26 mouse cellular contexts compared by ENCODE assay signal in the genomic region with DNA sequence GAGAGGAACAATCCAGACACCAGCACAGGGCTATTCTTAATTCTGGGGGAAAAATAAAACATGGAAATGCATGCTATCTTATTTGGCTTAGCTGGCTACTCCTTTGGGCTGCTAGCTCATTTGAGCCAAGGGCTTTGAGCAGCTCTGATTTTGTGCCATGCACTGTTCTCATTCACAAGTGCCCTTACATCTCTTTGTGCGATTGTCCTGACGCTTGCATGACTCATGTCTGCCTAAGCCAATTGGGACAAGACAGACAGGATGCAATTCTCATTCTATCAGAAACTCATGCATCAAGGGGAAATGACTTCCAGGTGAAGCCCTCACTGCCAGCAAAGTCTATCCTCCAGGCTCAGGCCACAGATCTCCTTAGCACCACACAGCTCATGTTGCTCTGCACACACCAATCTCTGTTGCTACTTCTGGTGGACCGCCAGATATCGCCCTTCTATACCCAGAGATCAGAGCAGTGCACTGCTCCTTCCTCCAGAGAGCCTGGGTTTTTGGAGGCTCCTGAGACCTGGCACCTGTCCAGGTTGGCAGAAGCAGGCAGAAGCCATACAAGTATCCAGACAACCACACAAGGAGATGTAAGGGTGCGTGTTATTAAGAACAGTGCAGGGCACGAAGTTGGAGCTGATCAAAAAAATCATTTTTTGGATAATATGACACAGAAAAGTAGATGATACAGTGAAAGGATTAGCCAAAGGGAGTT. TPM values are rescaled to one million over a fixed set of nuclear protein-coding genes. Genes with fewer than 3 reads are reported as not detected.
DNase-seq lines count a peak whose midpoint lies in the region; ATAC-seq lines count a peak whose summit lies in the region.
"Had no signal": no experiment of that assay in that cellular context is flagged by ENCODE, and none has a peak within 500 bp of the region (broad histone marks: within the 10 kb centered on the region; RNA-seq: fewer than 3 reads in every experiment).

No protein-coding gene starts in this region.

- H3K36me3 ChIP-seq in forebrain, embryonic 13.5 days (ENCODE audit: poor library complexity, severe bottlenecking): no peaks in the 10 kb centered on the region
- no peaks in the 10 kb centered on the region for H3K36me3 ChIP-seq in forebrain, embryonic 15.5 days
- no peaks in the 10 kb centered on the region for H3K36me3 ChIP-seq in hindbrain, embryonic 16.5 days (ENCODE audit: control insufficient read depth, insufficient read depth, low read length)
- H3K36me3 ChIP-seq in hindbrain, embryonic 11.5 days (ENCODE audit: control insufficient read depth, insufficient read depth, low read length): no peaks in the 10 kb centered on the region
- H3K36me3 ChIP-seq: embryonic facial prominence, embryonic 15.5 days; heart, embryonic 15.5 days; intestine, embryonic 15.5 days; liver, embryonic 15.5 days; neural tube, embryonic 13.5 days had no signal

- WGBS in forebrain, embryonic 13.5 days: 78% methylated on average over 6 of the region's 6 CpGs
- 75% methylated on average over 6 of the region's 6 CpGs for WGBS in forebrain, embryonic 15.5 days
- 77% methylated on average over 6 of the region's 6 CpGs for WGBS in hindbrain, embryonic 16.5 days
- 89% methylated on average over 6 of the region's 6 CpGs for WGBS in hindbrain, embryonic 11.5 days

- H3K9me3 ChIP-seq in forebrain, embryonic 13.5 days (replicated peaks): no peaks in the 10 kb centered on the region
- H3K9me3 ChIP-seq in forebrain, embryonic 15.5 days: no peaks in the 10 kb centered on the region
- H3K9me3 ChIP-seq in hindbrain, embryonic 16.5 days (ENCODE audit: control insufficient read depth, low read length): no peaks in the 10 kb centered on the region
- no peaks in the 10 kb centered on the region for H3K9me3 ChIP-seq in hindbrain, embryonic 11.5 days (ENCODE audit: control insufficient read depth, low read length)
- H3K9me3 ChIP-seq: embryonic facial prominence, embryonic 15.5 days; heart, embryonic 15.5 days; intestine, embryonic 15.5 days; liver, embryonic 15.5 days; neural tube, embryonic 13.5 days had no signal

- H3K4me3 ChIP-seq in forebrain, embryonic 13.5 days: no peak overlapping the region
- no peak overlapping the region for H3K4me3 ChIP-seq in forebrain, embryonic 15.5 days
- no peak overlapping the region for H3K4me3 ChIP-seq in hindbrain, embryonic 16.5 days (ENCODE audit: low read length)
- H3K4me3 ChIP-seq in hindbrain, embryonic 11.5 days (ENCODE audit: low read depth, low read length): no peak overlapping the region
- H3K4me3 ChIP-seq: embryonic facial prominence, embryonic 15.5 days; heart, embryonic 15.5 days; intestine, embryonic 15.5 days; liver, embryonic 15.5 days; neural tube, embryonic 13.5 days had no signal

- ATAC-seq in forebrain, embryonic 13.5 days: 0 out of 2 replicates have a peak, but pooled peaks have one; percentile 48
- ATAC-seq in forebrain, embryonic 15.5 days (replicated peaks): no peak
- 0 out of 2 replicates have a peak, but pooled peaks have one; percentile 27 for ATAC-seq in hindbrain, embryonic 16.5 days
- ATAC-seq in hindbrain, embryonic 11.5 days (ENCODE audit: low FRiP score): no peak
- ATAC-seq: intestine, embryonic 15.5 days; Patski had no signal

- no peak overlapping the region for H3K9ac ChIP-seq in forebrain, embryonic 13.5 days
- H3K9ac ChIP-seq in forebrain, embryonic 15.5 days (replicated peaks): no peak overlapping the region
- no peak overlapping the region for H3K9ac ChIP-seq in hindbrain, embryonic 16.5 days (ENCODE audit: low read depth, low read length)
- no peak overlapping the region for H3K9ac ChIP-seq in hindbrain, embryonic 11.5 days (ENCODE audit: low read depth, low read length)
- H3K9ac ChIP-seq: embryonic facial prominence, embryonic 15.5 days; heart, embryonic 15.5 days; hindbrain, embryonic 14.5 days; intestine, embryonic 15.5 days; liver, embryonic 15.5 days; lung, embryonic 14.5 days; neural tube, embryonic 13.5 days had no signal

- H3K27me3 ChIP-seq in forebrain, embryonic 13.5 days: no peaks in the 10 kb centered on the region
- H3K27me3 ChIP-seq in forebrain, embryonic 15.5 days: no peaks in the 10 kb centered on the region
- H3K27me3 ChIP-seq in hindbrain, embryonic 16.5 days (replicated peaks; ENCODE audit: control insufficient read depth, insufficient read depth, low read length): no peaks in the 10 kb centered on the region
- H3K27me3 ChIP-seq in hindbrain, embryonic 11.5 days (ENCODE audit: control insufficient read depth, insufficient read depth, low read length): no peaks in the 10 kb centered on the region
- H3K27me3 ChIP-seq: CH12.LX; embryonic facial prominence, embryonic 15.5 days; heart, embryonic 15.5 days; intestine, embryonic 15.5 days; liver, embryonic 15.5 days; neural tube, embryonic 13.5 days had no signal

- DNase-seq in hindbrain, embryonic 11.5 days (ENCODE audit: low spot score): no peak
- DNase-seq in 3T3-L1 (ENCODE audit: low read depth, low spot score): peak; percentile 7
- peak; percentile 62 for DNase-seq in Muller cell, postnatal 12 days (ENCODE audit: inconsistent ontology term)
- no peak for DNase-seq in ovary, adult 18-20 months (ENCODE audit: low spot score)
- DNase-seq: adrenal gland, postnatal 10 days; gastrocnemius, postnatal 10 days; kidney, adult 2 months; kidney, postnatal 4 days; layer of hippocampus, postnatal 36 days; lung, embryonic 14.5 days; lung, postnatal 14 days; thymus, adult 2 months; thymus, postnatal 4 days had no signal

- no peak overlapping the region for H3K27ac ChIP-seq in forebrain, embryonic 13.5 days
- no peak overlapping the region for H3K27ac ChIP-seq in forebrain, embryonic 15.5 days (replicated peaks)
- no peak overlapping the region for H3K27ac ChIP-seq in hindbrain, embryonic 16.5 days (ENCODE audit: low read depth, low read length)
- H3K27ac ChIP-seq in hindbrain, embryonic 11.5 days (ENCODE audit: low read depth, low read length): no peak overlapping the region
- H3K27ac ChIP-seq: embryonic facial prominence, embryonic 15.5 days; heart, embryonic 15.5 days; hindbrain, embryonic 14.5 days; intestine, embryonic 15.5 days; kidney, postnatal 0 days; liver, embryonic 15.5 days; neural tube, embryonic 13.5 days had no signal

- peaks cover 19% of the 10 kb centered on the region; the same call in 1 of the 2 replicates for H3K4me1 ChIP-seq in forebrain, embryonic 13.5 days
- H3K4me1 ChIP-seq in forebrain, embryonic 15.5 days: no peaks in the 10 kb centered on the region
- peaks cover 2% of the 10 kb centered on the region; the same call in 1 of the 2 replicates for H3K4me1 ChIP-seq in hindbrain, embryonic 16.5 days (ENCODE audit: control insufficient read depth, insufficient read depth, low read depth, low read length)
- H3K4me1 ChIP-seq in hindbrain, embryonic 11.5 days (replicated peaks; ENCODE audit: control insufficient read depth, insufficient read depth, low read length): no peaks in the 10 kb centered on the region
- H3K4me1 ChIP-seq: embryonic facial prominence, embryonic 15.5 days; heart, embryonic 15.5 days; intestine, embryonic 15.5 days; liver, embryonic 15.5 days had no signal

- no peak overlapping the region for H3K4me2 ChIP-seq in forebrain, embryonic 13.5 days
- no peak overlapping the region for H3K4me2 ChIP-seq in forebrain, embryonic 15.5 days (replicated peaks)
- no peak overlapping the region for H3K4me2 ChIP-seq in hindbrain, embryonic 16.5 days (ENCODE audit: low read length)
- H3K4me2 ChIP-seq in hindbrain, embryonic 11.5 days (replicated peaks; ENCODE audit: low read depth, low read length): no peak overlapping the region
- H3K4me2 ChIP-seq: embryonic facial prominence, embryonic 15.5 days; heart, embryonic 15.5 days; hindbrain, embryonic 14.5 days; intestine, embryonic 15.5 days; liver, embryonic 15.5 days; lung, embryonic 14.5 days; neural tube, embryonic 13.5 days had no signal

RNA-seq across cellular contexts. Expression of gene Galnt14, which starts 51.4 kb away (rescaled TPM):
- 6.4 and 8.8 TPM in 2 replicates for polyA plus RNA-seq in forebrain, embryonic 13.5 days (2015; fragmentation: Nextera tagmentation; extraction: Ambion mirVana)
- 9.1 and 9.8 TPM in 2 replicates for polyA plus RNA-seq in forebrain, embryonic 15.5 days (2015; fragmentation: Nextera tagmentation; extraction: Ambion mirVana)
- polyA plus RNA-seq in hindbrain, embryonic 16.5 days (2015; fragmentation: Nextera tagmentation; extraction: Ambion mirVana): 18.3 and 18.5 TPM in 2 replicates
- 5.1 TPM in 2 replicates for polyA plus RNA-seq in hindbrain, embryonic 11.5 days (2014; fragmentation: Nextera tagmentation; extraction: Ambion mirVana)
- polyA plus RNA-seq: C2C12 had no signal

Comparison
In these comparisons a context has a peak if more than half of its experiments do, and no peak if none do; other contexts are left out.
1. ATAC-seq: peak in forebrain, embryonic 13.5 days (single experiment) and hindbrain, embryonic 16.5 days (single experiment); none in forebrain, embryonic 15.5 days (single experiment) and hindbrain, embryonic 11.5 days (single experiment).
2. DNase-seq: peak in 3T3-L1 (single experiment) and Muller cell, postnatal 12 days (single experiment); none in hindbrain, embryonic 11.5 days (single experiment) and ovary, adult 18-20 months (single experiment).